Mouse (Mus musculus): ENCODE data around the gene Scn9a. TPM values are rescaled to one million over a fixed set of nuclear protein-coding genes. Genes with fewer than 3 reads are reported as not detected.

Scn9a gene
- polyA plus RNA-seq (2012; fragmentation: generic; extraction: Trizol), result 0.29 TPM
- long read RNA-seq, experiment 1, result 0 reads
- long read RNA-seq, experiment 2, partial matches to known transcripts, result 1 of 1 reads
- long read RNA-seq, experiment 2, other reads (novel, unspliced or antisense), result 0 of 1 reads

DNA sequence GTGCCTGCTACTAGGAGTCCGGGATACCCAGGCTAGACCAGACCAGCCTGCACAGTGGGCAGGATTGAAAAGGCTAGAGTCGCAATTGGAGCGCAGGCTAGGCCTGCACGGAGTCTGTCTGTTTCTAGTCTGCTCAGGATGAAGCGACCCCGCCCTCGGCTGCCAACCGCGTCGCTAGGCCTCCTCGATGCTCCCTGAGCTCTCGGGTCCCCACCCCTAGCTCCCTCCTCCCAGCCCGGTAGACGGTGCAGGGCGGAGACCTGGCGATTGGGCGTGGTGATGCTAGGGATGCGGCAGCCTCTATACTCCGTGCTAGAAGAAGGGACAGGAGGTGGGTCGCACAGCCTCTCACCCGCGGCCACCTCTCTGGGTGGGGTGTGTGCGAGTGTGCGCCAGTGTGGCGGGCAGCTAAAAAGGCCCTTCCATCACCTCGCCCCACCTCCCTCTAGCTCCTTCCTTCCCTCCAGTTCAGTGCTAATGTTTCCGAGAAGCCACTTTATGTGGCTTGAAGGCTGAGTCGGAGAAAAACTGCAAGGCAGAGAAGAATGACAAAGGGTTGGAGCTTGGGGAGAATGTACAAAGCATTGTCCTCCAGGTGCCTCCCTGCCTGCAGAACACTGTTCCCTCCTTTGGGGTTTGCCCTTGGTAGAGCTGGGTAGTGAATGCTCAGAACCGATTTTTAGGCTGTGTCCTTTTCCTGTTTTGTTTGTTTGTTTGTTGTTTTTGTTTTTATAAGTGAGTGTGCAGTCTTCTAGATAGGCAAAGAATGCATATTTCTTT is at the start of gene Scn9a:
Gene Scn9a, minus strand, starts transcription at position 383 of the 780 bp plus-strand sequence.
- no peaks in the 10 kb centered on the region for H3K27me3 ChIP-seq (ENCODE audit: control insufficient read depth, insufficient read depth, insufficient read length)
- no peak for TF ChIP-seq FOSL1 (IDR thresholded peaks at IDR 0.05; ENCODE audit: insufficient read depth, low read length, poor library complexity, severe bottlenecking)
- no peak for TF ChIP-seq CTCF (IDR thresholded peaks at IDR 0.05; ENCODE audit: control insufficient read depth, insufficient read depth, insufficient read length)
- TF ChIP-seq CEBPB (IDR thresholded peaks at IDR 0.05; ENCODE audit: low read depth), result no peak
- TF ChIP-seq USF1 (IDR thresholded peaks at IDR 0.05; ENCODE audit: low read depth), result no peak
- TF ChIP-seq MAX (IDR thresholded peaks at IDR 0.05), result no peak
- no peak for TF ChIP-seq MYOD1 (IDR thresholded peaks at IDR 0.05; ENCODE audit: control insufficient read depth, insufficient read length, low read depth)
- H3K36me3 ChIP-seq (ENCODE audit: control insufficient read depth, insufficient read depth), result no peaks in the 10 kb centered on the region
- peak within 1 kb of the TSS; percentile 28 for H3K4me3 ChIP-seq (ENCODE audit: insufficient read depth, poor library complexity, severe bottlenecking)
- peak within 1 kb of the TSS; percentile 30 for H3ac ChIP-seq (ENCODE audit: control insufficient read depth, insufficient read length, low read depth)
- H3K79me2 ChIP-seq (ENCODE audit: control insufficient read depth, insufficient read depth), result no peaks in the 10 kb centered on the region
- H3K79me3 ChIP-seq (ENCODE audit: low read depth), result no peaks in the 10 kb centered on the region

DNA sequence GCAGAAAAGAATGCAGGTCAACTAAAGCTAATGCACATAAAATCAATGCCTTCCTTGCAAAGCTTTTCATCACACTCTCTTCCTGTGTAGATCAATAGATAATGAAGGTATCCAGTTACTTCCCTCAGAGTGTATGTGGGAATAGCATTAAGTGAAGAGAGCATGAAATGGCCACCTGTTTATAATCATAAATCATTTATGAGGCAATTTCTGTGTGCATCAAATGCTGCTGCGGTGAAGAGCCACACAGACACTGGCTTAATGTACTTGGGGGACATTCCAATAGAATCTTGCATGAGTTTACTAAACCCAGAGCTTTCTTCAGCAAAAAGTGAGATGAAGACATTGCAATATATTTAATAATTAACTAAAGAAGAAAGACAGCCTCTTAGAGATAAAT is 27.2 kb upstream of the Scn9a start:
- H3K4me3 ChIP-seq (ENCODE audit: insufficient read depth, poor library complexity, severe bottlenecking), result no peak overlapping the region
- TF ChIP-seq MYOG (IDR thresholded peaks at IDR 0.05; ENCODE audit: control insufficient read depth, extremely low read depth, insufficient read length) (no peak), CEBPB (IDR thresholded peaks at IDR 0.05; ENCODE audit: low read depth) (peak; percentile 7), MAX (IDR thresholded peaks at IDR 0.05) (no peak), MYOD1 (IDR thresholded peaks at IDR 0.05; ENCODE audit: control insufficient read depth, insufficient read length, low read depth) (peak; percentile 67), CTCF (IDR thresholded peaks at IDR 0.05; ENCODE audit: control insufficient read depth, insufficient read depth, insufficient read length) (no peak), FOSL1 (IDR thresholded peaks at IDR 0.05; ENCODE audit: insufficient read depth, low read length, poor library complexity, severe bottlenecking) (no peak), USF1 (IDR thresholded peaks at IDR 0.05; ENCODE audit: low read depth) (no peak)
- H3ac ChIP-seq (ENCODE audit: control insufficient read depth, insufficient read length, low read depth), result no peak overlapping the region
- no peaks in the 10 kb centered on the region for H3K36me3 ChIP-seq (ENCODE audit: control insufficient read depth, insufficient read depth)
- no peaks in the 10 kb centered on the region for H3K79me2 ChIP-seq (ENCODE audit: control insufficient read depth, insufficient read depth)
- no peaks in the 10 kb centered on the region for H3K27me3 ChIP-seq (ENCODE audit: control insufficient read depth, insufficient read depth, insufficient read length)
- no peaks in the 10 kb centered on the region for H3K79me3 ChIP-seq (ENCODE audit: low read depth)

DNA sequence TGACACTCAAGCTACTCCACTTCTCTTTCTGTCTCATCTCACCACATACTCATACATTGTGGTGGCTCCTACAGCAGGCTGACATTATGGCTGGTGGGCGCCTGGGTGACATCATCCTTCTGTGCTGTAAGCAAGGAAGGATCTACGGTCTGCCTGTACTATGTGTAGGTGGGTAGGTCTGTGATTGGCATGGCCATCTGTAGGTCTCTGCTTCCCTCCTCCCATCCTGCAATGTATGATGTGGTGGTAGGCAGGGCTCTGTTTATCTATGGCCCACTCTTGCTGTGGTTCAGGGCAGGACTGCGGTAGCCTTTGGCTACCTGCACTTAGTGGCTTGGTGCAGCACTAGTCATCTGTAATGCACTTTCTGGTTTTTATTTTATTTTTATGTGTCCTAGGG is 21.7 kb upstream of the Scn9a start:
- TF ChIP-seq USF1 (IDR thresholded peaks at IDR 0.05; ENCODE audit: low read depth) (no peak), MYOD1 (IDR thresholded peaks at IDR 0.05; ENCODE audit: control insufficient read depth, insufficient read length, low read depth) (peak; percentile 98)
- H3K27me3 ChIP-seq (ENCODE audit: control insufficient read depth, insufficient read depth, insufficient read length), result no peaks in the 10 kb centered on the region
- no peak overlapping the region for H3ac ChIP-seq (ENCODE audit: control insufficient read depth, insufficient read length, low read depth)
- H3K79me3 ChIP-seq (ENCODE audit: low read depth), result no peaks in the 10 kb centered on the region
- no peaks in the 10 kb centered on the region for H3K79me2 ChIP-seq (ENCODE audit: control insufficient read depth, insufficient read depth)
- H3K36me3 ChIP-seq (ENCODE audit: control insufficient read depth, insufficient read depth), result no peaks in the 10 kb centered on the region
- H3K4me3 ChIP-seq (ENCODE audit: insufficient read depth, poor library complexity, severe bottlenecking), result no peak overlapping the region

GRCm38 (mm10) chr2:66655431-66655830 is 20.7 kb upstream of the Scn9a start:
- H3K79me2 ChIP-seq (ENCODE audit: control insufficient read depth, insufficient read depth), result no peaks in the 10 kb centered on the region

GRCm38 (mm10) chr2:66644384-66644783 is 9.6 kb upstream of the Scn9a start:
- Histone ChIP-seq H3ac (ENCODE audit: control insufficient read depth, insufficient read length, low read depth) (no peak overlapping the region), H3K36me3 (ENCODE audit: control insufficient read depth, insufficient read depth) (no peaks in the 10 kb centered on the region), H3K27me3 (ENCODE audit: control insufficient read depth, insufficient read depth, insufficient read length) (no peaks in the 10 kb centered on the region), H3K79me3 (ENCODE audit: low read depth) (no peaks in the 10 kb centered on the region), H3K4me3 (ENCODE audit: insufficient read depth, poor library complexity, severe bottlenecking) (no peak overlapping the region), H3K79me2 (ENCODE audit: control insufficient read depth, insufficient read depth) (no peaks in the 10 kb centered on the region)
- TF ChIP-seq USF1 (IDR thresholded peaks at IDR 0.05; ENCODE audit: low read depth) (no peak), CTCF (IDR thresholded peaks at IDR 0.05; ENCODE audit: control insufficient read depth, insufficient read depth, insufficient read length) (peak; percentile 1)

More at GRCm38 (mm10) chr2:66655431-66655830, 20.7 kb upstream of the Scn9a start:
- Histone ChIP-seq H3K4me3 (ENCODE audit: insufficient read depth, poor library complexity, severe bottlenecking) (no peak overlapping the region), H3ac (ENCODE audit: control insufficient read depth, insufficient read length, low read depth) (no peak overlapping the region), H3K36me3 (ENCODE audit: control insufficient read depth, insufficient read depth) (no peaks in the 10 kb centered on the region), H3K79me3 (ENCODE audit: low read depth) (no peaks in the 10 kb centered on the region), H3K27me3 (ENCODE audit: control insufficient read depth, insufficient read depth, insufficient read length) (no peaks in the 10 kb centered on the region)
- TF ChIP-seq FOSL1 (IDR thresholded peaks at IDR 0.05; ENCODE audit: insufficient read depth, low read length, poor library complexity, severe bottlenecking) (no peak), MYOD1 (IDR thresholded peaks at IDR 0.05; ENCODE audit: control insufficient read depth, insufficient read length, low read depth) (no peak), MAX (IDR thresholded peaks at IDR 0.05) (no peak), USF1 (IDR thresholded peaks at IDR 0.05; ENCODE audit: low read depth) (no peak), MYOG (IDR thresholded peaks at IDR 0.05; ENCODE audit: control insufficient read depth, extremely low read depth, insufficient read length) (no peak), CEBPB (IDR thresholded peaks at IDR 0.05; ENCODE audit: low read depth) (no peak)

DNA sequence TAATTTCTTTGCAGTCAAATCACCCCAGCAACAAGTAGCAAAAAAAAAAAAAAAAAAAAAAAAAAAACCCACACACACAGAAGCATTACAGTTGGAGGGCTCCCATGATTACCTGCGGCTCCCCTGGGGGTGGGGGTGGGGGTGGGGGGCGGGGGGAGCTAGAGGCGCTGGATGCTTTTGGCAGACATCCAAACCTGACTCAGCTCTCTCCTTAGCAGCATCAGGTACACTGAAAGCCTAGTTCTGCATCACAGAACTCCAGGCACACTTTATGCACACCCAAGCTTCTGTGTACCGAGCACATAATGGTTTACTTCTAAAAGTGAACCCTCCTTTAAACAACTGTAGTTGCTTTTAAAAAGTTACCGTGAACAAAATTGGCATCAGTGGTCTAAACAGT is 2.0 kb downstream of the Scn9a start:
- Histone ChIP-seq H3K4me3 (ENCODE audit: insufficient read depth, poor library complexity, severe bottlenecking) (no peak overlapping the region), H3K36me3 (ENCODE audit: control insufficient read depth, insufficient read depth) (no peaks in the 10 kb centered on the region), H3ac (ENCODE audit: control insufficient read depth, insufficient read length, low read depth) (no peak overlapping the region), H3K27me3 (ENCODE audit: control insufficient read depth, insufficient read depth, insufficient read length) (no peaks in the 10 kb centered on the region), H3K79me2 (ENCODE audit: control insufficient read depth, insufficient read depth) (no peaks in the 10 kb centered on the region), H3K79me3 (ENCODE audit: low read depth) (no peaks in the 10 kb centered on the region)
- TF ChIP-seq FOSL1 (IDR thresholded peaks at IDR 0.05; ENCODE audit: insufficient read depth, low read length, poor library complexity, severe bottlenecking), result no peak
- TF ChIP-seq CTCF (IDR thresholded peaks at IDR 0.05; ENCODE audit: control insufficient read depth, insufficient read depth, insufficient read length), result no peak
- TF ChIP-seq MYOD1 (IDR thresholded peaks at IDR 0.05; ENCODE audit: control insufficient read depth, insufficient read length, low read depth), result no peak
- no peak for TF ChIP-seq MYOG (IDR thresholded peaks at IDR 0.05; ENCODE audit: control insufficient read depth, extremely low read depth, insufficient read length)
- TF ChIP-seq USF1 (IDR thresholded peaks at IDR 0.05; ENCODE audit: low read depth), result no peak

Measured in C2C12 (cell line).